Mouse (Mus musculus) kidney, adult 2 months (tissue): Measurements from ENCODE around the gene Ntsr2.

ENCODE experiments used
- CTCF ChIP-seq: fragments of 200-500 bp; conservative IDR thresholded peaks from 2 replicates; pipeline ENCODE4 v1.5.1; 2011; ENCODE audit warnings: low read depth, mild to moderate bottlenecking, control low read depth, low read length, moderate library complexity, mixed read lengths; ENCODE audit not compliant: insufficient read depth, insufficient read length
- POLR2A ChIP-seq: fragments of 200-500 bp; IDR thresholded peaks from one replicate; pipeline ENCODE4 v1.6.1; 2011; ENCODE audit warnings: low read depth, low read length, control low read depth

DNA sequence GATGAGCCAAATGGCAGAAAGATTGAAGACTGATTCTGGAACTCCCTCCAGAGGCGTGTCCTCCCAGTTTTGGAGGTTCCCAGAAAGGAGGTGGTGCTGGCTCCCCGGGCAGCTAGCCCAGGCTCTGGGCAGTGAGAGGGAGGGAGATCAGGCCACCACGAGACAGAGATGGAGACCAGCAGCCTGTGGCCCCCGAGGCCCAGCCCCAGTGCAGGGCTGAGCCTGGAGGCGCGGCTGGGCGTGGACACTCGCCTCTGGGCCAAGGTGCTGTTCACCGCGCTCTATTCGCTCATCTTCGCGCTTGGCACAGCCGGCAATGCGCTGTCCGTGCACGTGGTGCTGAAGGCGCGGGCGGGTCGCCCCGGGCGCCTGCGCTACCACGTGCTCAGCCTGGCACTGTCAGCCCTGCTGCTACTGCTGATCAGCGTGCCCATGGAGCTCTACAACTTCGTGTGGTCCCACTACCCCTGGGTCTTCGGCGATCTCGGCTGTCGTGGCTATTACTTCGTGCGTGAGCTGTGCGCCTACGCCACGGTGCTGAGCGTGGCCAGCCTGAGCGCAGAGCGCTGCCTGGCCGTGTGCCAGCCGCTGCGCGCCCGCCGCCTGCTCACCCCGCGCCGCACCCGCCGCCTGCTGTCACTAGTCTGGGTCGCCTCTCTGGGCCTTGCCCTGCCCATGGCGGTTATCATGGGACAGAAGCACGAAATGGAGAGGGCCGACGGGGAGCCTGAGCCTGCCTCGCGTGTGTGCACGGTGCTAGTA, at the start of gene Ntsr2:
- TF ChIP-seq POLR2A (no peak), CTCF (no peak)
